10 mouse cellular contexts compared by ENCODE assay signal in genomic region chr9:118590230-118590629, GRCm38 (mm10). TPM values are rescaled to one million over a fixed set of nuclear protein-coding genes. Genes with fewer than 3 reads are reported as not detected.
DNase-seq lines count a peak whose midpoint lies in the region; ATAC-seq lines count a peak whose summit lies in the region.
"Had no signal": no experiment of that assay in that cellular context is flagged by ENCODE, and none has a peak within 500 bp of the region (broad histone marks: within the 10 kb centered on the region; RNA-seq: fewer than 3 reads in every experiment).

No protein-coding gene starts in this region.

- H3K27ac ChIP-seq in kidney, embryonic 16.5 days (ENCODE audit: low read length), result 0 out of 2 replicates have a peak overlapping the region, but pooled peaks have one; percentile 30
- H3K27ac ChIP-seq in heart, embryonic 11.5 days (ENCODE audit: low read depth, low read length), result peak overlapping the region; percentile 22
- H3K27ac ChIP-seq: left cerebral cortex, adult 2 months had no signal

- no peaks in the 10 kb centered on the region for H3K9me3 ChIP-seq in kidney, embryonic 16.5 days (ENCODE audit: low read length)
- H3K9me3 ChIP-seq in heart, embryonic 11.5 days (replicated peaks; ENCODE audit: control insufficient read depth, low read length), result no peaks in the 10 kb centered on the region

- no peak overlapping the region for H3K4me2 ChIP-seq in kidney, embryonic 16.5 days (replicated peaks; ENCODE audit: low read depth, low read length)
- H3K4me2 ChIP-seq in heart, embryonic 11.5 days, result no peak overlapping the region

- no peaks in the 10 kb centered on the region for H3K36me3 ChIP-seq in kidney, embryonic 16.5 days (ENCODE audit: insufficient read depth, low read length)
- H3K36me3 ChIP-seq in heart, embryonic 11.5 days (ENCODE audit: control insufficient read depth, insufficient read depth, low read length), result no peaks in the 10 kb centered on the region

- no peaks in the 10 kb centered on the region for H3K27me3 ChIP-seq in kidney, embryonic 16.5 days (ENCODE audit: insufficient read depth, low read length)
- H3K27me3 ChIP-seq in heart, embryonic 11.5 days (ENCODE audit: control insufficient read depth, insufficient read depth, low read length), result no peaks in the 10 kb centered on the region; the same call in 1 of the 2 replicates
- H3K27me3 ChIP-seq: Patski had no signal

- H3K4me1 ChIP-seq in kidney, embryonic 16.5 days (ENCODE audit: insufficient read depth, low read length), result peaks cover 31% of the 10 kb centered on the region
- H3K4me1 ChIP-seq in heart, embryonic 11.5 days (ENCODE audit: control insufficient read depth, insufficient read depth, low read length), result peaks cover 38% of the 10 kb centered on the region

- no peak for DNase-seq in kidney, adult 8-10 months
- DNase-seq in adrenal gland, postnatal 14 days, result peak; percentile 83
- no peak for DNase-seq in liver
- no peak for DNase-seq in spleen, adult 18-20 months

- WGBS in kidney, embryonic 16.5 days, result 70% methylated on average over 7 of the region's 7 CpGs
- 15% methylated on average over 7 of the region's 7 CpGs for WGBS in heart, embryonic 11.5 days (ENCODE audit: insufficient replicate concordance)

- H3K4me3 ChIP-seq in kidney, embryonic 16.5 days (ENCODE audit: low read length), result no peak overlapping the region
- no peak overlapping the region for H3K4me3 ChIP-seq in heart, embryonic 11.5 days (ENCODE audit: low read depth, low read length)
- H3K4me3 ChIP-seq: left cerebral cortex, adult 2 months had no signal

- H3K9ac ChIP-seq in kidney, embryonic 16.5 days (replicated peaks; ENCODE audit: low read length), result no peak overlapping the region
- no peak overlapping the region for H3K9ac ChIP-seq in heart, embryonic 11.5 days (ENCODE audit: low read depth, low read length)

- ATAC-seq in kidney, embryonic 16.5 days (ENCODE audit: low FRiP score, low TSS enrichment), result no peak
- no peak for ATAC-seq in heart, embryonic 11.5 days (replicated peaks; ENCODE audit: insufficient number of reproducible peaks, low FRiP score, low TSS enrichment)
- ATAC-seq in megakaryocyte progenitor cell, adult 5-6 weeks (replicated peaks; ENCODE audit: poor library complexity), result peak; percentile 32; the same call in 1 of the 2 replicates
- ATAC-seq in granulocyte monocyte progenitor cell, adult 5-6 weeks (replicated peaks; ENCODE audit: poor library complexity, severe bottlenecking), result no peak
- ATAC-seq: Patski had no signal

RNA-seq across cellular contexts. Expression of gene Itga9, which starts 16.3 kb away (rescaled TPM):
- polyA plus RNA-seq in kidney, embryonic 16.5 days (2015; fragmentation: Nextera tagmentation; extraction: Ambion mirVana), result 10.8 and 11.1 TPM in 2 replicates
- total RNA-seq in adrenal gland, postnatal 14 days (2021), result 41.5 and 44.2 TPM in 2 replicates
- polyA plus RNA-seq in heart, embryonic 11.5 days (2014; fragmentation: Nextera tagmentation; extraction: Ambion mirVana), result 8.3 and 9.9 TPM in 2 replicates
- total RNA-seq in megakaryocyte progenitor cell, adult 5-6 weeks (2015), result 0.32 and 0.66 TPM in 2 replicates
- 0.08 and 0.71 TPM in 2 replicates for total RNA-seq in megakaryocyte progenitor cell, adult 5-6 weeks (2017)
- 0.19 TPM in 1 of 2 replicates, not detected in the other for total RNA-seq in granulocyte monocyte progenitor cell, adult 5-6 weeks (2014; fragmentation: Nextera tagmentation)
- total RNA-seq in granulocyte monocyte progenitor cell, adult 5-6 weeks (2017), result 0.13 and 0.26 TPM in 2 replicates

Comparison
In these comparisons a context has a peak if more than half of its experiments do, and no peak if none do; other contexts are left out.
1. RNA of gene Itga9, which starts 16.3 kb away (total RNA-seq): 41.5 to 44.2 TPM in adrenal gland, postnatal 14 days; 0.08 to 0.71 TPM in megakaryocyte progenitor cell, adult 5-6 weeks and 0.13 to 0.26 TPM in granulocyte monocyte progenitor cell, adult 5-6 weeks; every median in the first group is over 10 times any median in the second.